Mouse (Mus musculus) lung, embryonic 16.5 days (tissue): ENCODE data around the gene Galnt9. TPM values are rescaled to one million over a fixed set of nuclear protein-coding genes. Genes with fewer than 3 reads are reported as not detected.

Experiments
- ATAC-seq: fragments of 200-750 bp; cut with Nextera tagmentation; 2 replicates; pipeline ENCODE4 v1.8.0; 2017; ENCODE audit warnings: low read depth, mild to moderate bottlenecking, moderate library complexity
- H3K27ac ChIP-seq: fragments of 300-500 bp; sonication (generic); 2 replicates; pipeline ENCODE4 v1.5.1; 2014; ENCODE audit warnings: mild to moderate bottlenecking, control low read depth, low read length
- H3K27me3 ChIP-seq: fragments of 300-500 bp; sonication (generic); 2 replicates; pipeline ENCODE4 v1.6.1; 2014; ENCODE audit warnings: low read depth, low read length, mixed read lengths; ENCODE audit not compliant: control insufficient read depth, insufficient read depth
- H3K36me3 ChIP-seq: fragments of 300-500 bp; sonication (generic); 2 replicates; pipeline ENCODE4 v1.6.1; 2014; ENCODE audit warnings: low read length; ENCODE audit not compliant: control insufficient read depth, insufficient read depth
- H3K4me1 ChIP-seq: fragments of 300-500 bp; sonication (generic); replicated peaks from 2 replicates; pipeline ENCODE4 v1.6.1; 2014; ENCODE audit warnings: low read length, mixed read lengths; ENCODE audit not compliant: control insufficient read depth, insufficient read depth
- H3K4me2 ChIP-seq: fragments of 300-500 bp; sonication (generic); 2 replicates; pipeline ENCODE4 v1.6.1; 2014; ENCODE audit warnings: low read depth, low read length, control low read depth
- H3K4me3 ChIP-seq: fragments of 300-500 bp; sonication (generic); 2 replicates; pipeline ENCODE4 v1.5.1; 2014; ENCODE audit warnings: mild to moderate bottlenecking, low read length, control low read depth
- H3K9ac ChIP-seq: fragments of 300-500 bp; sonication (generic); 2 replicates; pipeline ENCODE4 v1.6.1; 2014; ENCODE audit warnings: low read length, control low read depth
- H3K9me3 ChIP-seq: fragments of 300-500 bp; sonication (generic); 2 replicates; pipeline ENCODE4 v1.6.1; 2016; ENCODE audit warnings: low read length; ENCODE audit not compliant: control insufficient read depth
- WGBS: fragments of 180-500 bp; shearing (Covaris S2); extraction: QIAGEN DNeasy Blood & Tissue Kit; methylation state at CpG from one replicate; pipeline ENCODE4 v1.1.7; 2014; 5-methylcytosine and 5-hydroxymethylcytosine counted together
- microRNA-seq: library from miRNA; unstranded; fragments of <30 nt; microRNA quantifications from one replicate; pipeline ENCODE4, GENCODE M21; 2016
- polyA plus RNA-seq: library from polyadenylated mRNA; unstranded; fragments of >200 nt; fragmentation: Nextera tagmentation; extraction: Ambion mirVana; gene quantifications from 2 replicates; pipeline ENCODE4 v1.2.1, GENCODE M21; 2015

Gene Galnt9
- polyA plus RNA-seq, 1 experiment from 2014 or later = 0.26 TPM

GRCm38 (mm10) chr5:110659682-110660081, 115.5 kb downstream of the Galnt9 start:
- ATAC-seq = no peak
- H3K4me2 ChIP-seq = no peak overlapping the region
- H3K9ac ChIP-seq = no peak overlapping the region
- H3K36me3 ChIP-seq = peaks cover 38% of the 10 kb centered on the region
- no peak overlapping the region for H3K4me3 ChIP-seq
- no peak overlapping the region for H3K27ac ChIP-seq
- no peaks in the 10 kb centered on the region for H3K4me1 ChIP-seq
- H3K9me3 ChIP-seq = no peaks in the 10 kb centered on the region
- H3K27me3 ChIP-seq = no peaks in the 10 kb centered on the region

- Histone ChIP-seq H3K36me3 (peaks cover 35% of the 10 kb centered on the region), H3K9ac (no peak overlapping the region), H3K4me1 (no peaks in the 10 kb centered on the region), H3K27ac (no peak overlapping the region), H3K9me3 (no peaks in the 10 kb centered on the region), H3K4me3 (no peak overlapping the region), H3K27me3 (no peaks in the 10 kb centered on the region), H3K4me2 (no peak overlapping the region)
- ATAC-seq = no peak
- 78% methylated on average over 2 of the region's 2 CpGs for WGBS
Observed at GRCm38 (mm10) chr5:110664041-110664440, 119.9 kb downstream of the Galnt9 start.

- 90% methylated on average over 2 of the region's 2 CpGs for WGBS
- Histone ChIP-seq H3K4me3 (no peak overlapping the region), H3K36me3 (peaks cover 38% of the 10 kb centered on the region), H3K9ac (no peak overlapping the region), H3K4me1 (no peaks in the 10 kb centered on the region), H3K9me3 (no peaks in the 10 kb centered on the region), H3K4me2 (no peak overlapping the region), H3K27me3 (no peaks in the 10 kb centered on the region), H3K27ac (no peak overlapping the region)
- no peak for ATAC-seq
Observed at GRCm38 (mm10) chr5:110664750-110665269, 120.7 kb downstream of the Galnt9 start.

- Histone ChIP-seq H3K36me3 (peaks cover 43% of the 10 kb centered on the region), H3K27ac (no peak overlapping the region), H3K9ac (no peak overlapping the region), H3K27me3 (no peaks in the 10 kb centered on the region), H3K4me2 (no peak overlapping the region), H3K9me3 (no peaks in the 10 kb centered on the region), H3K4me3 (no peak overlapping the region), H3K4me1 (no peaks in the 10 kb centered on the region)
- 66% methylated on average over 6 of the region's 6 CpGs for WGBS
- no peak for ATAC-seq
Observed at GRCm38 (mm10) chr5:110665486-110666121, 121.4 kb downstream of the Galnt9 start.

Small RNA genes within 50 kb of the gene (microRNA-seq; reads per million reads assigned to microRNA genes)
- 0.59 reads per million for gene Mir7026

Other genes with a start within 250 kb of the Galnt9 start
- 15.5 and 17.2 TPM in 2 replicates for gene P2rx2, start 201.1 kb upstream of the Galnt9 start, polyA plus RNA-seq
- 1.9 and 2.9 TPM in 2 replicates for gene Lrcol1, start 199.6 kb upstream of the Galnt9 start, polyA plus RNA-seq
- 5.2 and 5.5 TPM in 2 replicates for gene Fbrsl1, start 95.9 kb upstream of the Galnt9 start, polyA plus RNA-seq
- 47.0 and 51.2 TPM in 2 replicates for gene Noc4l, start 109.1 kb downstream of the Galnt9 start, polyA plus RNA-seq
- 15.0 and 17.5 TPM in 2 replicates for gene Ddx51, start 109.1 kb downstream of the Galnt9 start, polyA plus RNA-seq
- 41.8 and 46.3 TPM in 2 replicates for gene Ep400, start 226.4 kb downstream of the Galnt9 start, polyA plus RNA-seq
- gene Pus1, start 236.3 kb downstream of the Galnt9 start, polyA plus RNA-seq = 25.2 and 27.8 TPM in 2 replicates